Mouse (Mus musculus) brain, embryonic 14.5 days (tissue): Measurements from ENCODE around the gene Actg2.

Experiments used
- CTCF ChIP-seq: fragments of 200-500 bp; IDR thresholded peaks from 2 replicates; pipeline ENCODE4 v1.5.1; 2012; ENCODE audit warnings: inconsistent platforms, mild to moderate bottlenecking, moderate library complexity, borderline replicate concordance; ENCODE audit not compliant: insufficient read depth, insufficient read length; ENCODE audit errors: extremely low read depth
- POLR2A ChIP-seq: fragments of 200-500 bp; IDR thresholded peaks from 2 replicates; pipeline ENCODE4 v1.6.1; 2012; ENCODE audit warnings: mild to moderate bottlenecking, inconsistent platforms, borderline replicate concordance; ENCODE audit not compliant: poor library complexity, insufficient read depth, insufficient read length, severe bottlenecking; ENCODE audit errors: extremely low read depth

GRCm38 (mm10) chr6:83583591-83583990, 47.5 kb upstream of the Actg2 start:
- TF ChIP-seq CTCF: no peak
- TF ChIP-seq POLR2A: no peak
